Mouse (Mus musculus) brain, embryonic 14.5 days (tissue): ENCODE data around the gene Tenm3.

Source experiments
- CTCF ChIP-seq: fragments of 200-500 bp; IDR thresholded peaks from 2 replicates; pipeline ENCODE4 v1.5.1; 2012; ENCODE audit warnings: inconsistent platforms, mild to moderate bottlenecking, moderate library complexity, borderline replicate concordance; ENCODE audit not compliant: insufficient read depth, insufficient read length; ENCODE audit errors: extremely low read depth
- POLR2A ChIP-seq: fragments of 200-500 bp; IDR thresholded peaks from 2 replicates; pipeline ENCODE4 v1.6.1; 2012; ENCODE audit warnings: mild to moderate bottlenecking, inconsistent platforms, borderline replicate concordance; ENCODE audit not compliant: poor library complexity, insufficient read depth, insufficient read length, severe bottlenecking; ENCODE audit errors: extremely low read depth

- TF ChIP-seq CTCF, result no peak
- TF ChIP-seq POLR2A, result no peak
Observed at GRCm38 (mm10) chr8:48410916-48411315, 432.8 kb downstream of the Tenm3 start.
